Mouse (Mus musculus): Measurements from ENCODE around the gene Vav2.

- no peak for TF ChIP-seq POLR2A (IDR thresholded peaks at IDR 0.05; ENCODE audit: insufficient read depth, low read depth, low read length)
- no peak for TF ChIP-seq CTCF (IDR thresholded peaks at IDR 0.05; ENCODE audit: insufficient read depth, low read depth, low read length)
These were observed 19.9 kb downstream of the Vav2 start for GRCm38 (mm10) chr2:27406928-27407327.
